Mouse (Mus musculus): ENCODE data around the gene Rab11fip5.

Gene Rab11fip5

DNA sequence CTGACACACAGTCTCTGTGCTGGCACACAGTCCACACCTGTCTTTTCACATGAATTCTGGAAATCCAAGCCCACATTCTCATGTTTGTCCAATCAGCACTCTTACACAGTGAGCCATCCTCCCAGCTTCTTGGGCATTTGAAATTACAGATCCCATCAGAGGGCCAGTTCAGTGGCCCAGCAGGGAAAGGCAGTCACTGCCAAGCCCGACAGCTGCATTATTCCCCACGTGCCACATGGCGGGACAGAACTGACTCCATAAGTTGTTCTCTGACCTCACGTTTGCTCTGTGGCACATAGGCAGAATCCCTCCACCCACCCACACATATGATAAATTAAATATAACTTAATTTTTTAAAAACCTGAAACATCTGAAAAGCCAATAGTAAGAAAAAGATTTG is 66.5 kb downstream of the Rab11fip5 start:
- no peak for TF ChIP-seq NANOG (IDR thresholded peaks at IDR 0.05; ENCODE audit: borderline replicate concordance, low read length)
- TF ChIP-seq CTCF (conservative IDR thresholded peaks at IDR 0.05; ENCODE audit: low read length): no peak
- TF ChIP-seq POU5F1 (IDR thresholded peaks at IDR 0.05; ENCODE audit: borderline replicate concordance, low read length): no peak
- Histone ChIP-seq H3K36me3 (ENCODE audit: insufficient read depth, low read length) (no peaks in the 10 kb centered on the region), H3K4me1 (replicated peaks; ENCODE audit: low read depth, low read length) (no peaks in the 10 kb centered on the region), H3K27me3 (ENCODE audit: insufficient read depth, low read length) (no peaks in the 10 kb centered on the region), H3K9me3 (ENCODE audit: low read length) (no peaks in the 10 kb centered on the region), H3K4me3 (replicated peaks; ENCODE audit: low read length) (no peak overlapping the region)

- Histone ChIP-seq H3K27me3 (ENCODE audit: insufficient read depth, low read length) (no peaks in the 10 kb centered on the region), H3K4me1 (replicated peaks; ENCODE audit: low read depth, low read length) (no peaks in the 10 kb centered on the region), H3K4me3 (replicated peaks; ENCODE audit: low read length) (no peak overlapping the region), H3K36me3 (ENCODE audit: insufficient read depth, low read length) (no peaks in the 10 kb centered on the region), H3K9me3 (ENCODE audit: low read length) (no peaks in the 10 kb centered on the region)
- TF ChIP-seq NANOG (IDR thresholded peaks at IDR 0.05; ENCODE audit: borderline replicate concordance, low read length) (no peak), POU5F1 (IDR thresholded peaks at IDR 0.05; ENCODE audit: borderline replicate concordance, low read length) (no peak), CTCF (conservative IDR thresholded peaks at IDR 0.05; ENCODE audit: low read length) (no peak)
These were observed 68.1 kb downstream of the Rab11fip5 start for GRCm38 (mm10) chr6:85306375-85306774.

DNA sequence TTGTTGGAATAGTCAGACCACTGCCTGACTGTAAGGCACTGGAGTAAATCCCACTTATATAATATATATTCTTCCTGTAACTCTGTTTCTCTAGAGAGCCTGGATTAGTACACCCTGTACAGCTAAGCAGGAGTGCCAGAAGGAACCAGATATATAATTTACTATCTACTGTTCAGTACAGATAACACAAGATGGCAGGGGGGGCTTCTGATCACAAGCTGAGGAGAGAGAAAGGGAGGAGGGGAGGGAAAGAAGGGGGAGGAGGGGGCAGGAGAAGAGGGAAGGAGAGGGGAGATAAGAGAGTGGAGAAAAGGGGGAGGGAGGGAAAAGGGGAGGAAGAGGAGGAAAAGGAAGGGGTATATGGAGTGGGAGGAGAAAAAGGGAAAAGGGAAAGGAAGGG is 68.6 kb downstream of the Rab11fip5 start:
- Histone ChIP-seq H3K4me1 (replicated peaks; ENCODE audit: low read depth, low read length) (no peaks in the 10 kb centered on the region), H3K9me3 (ENCODE audit: low read length) (no peaks in the 10 kb centered on the region), H3K36me3 (ENCODE audit: insufficient read depth, low read length) (no peaks in the 10 kb centered on the region), H3K27me3 (ENCODE audit: insufficient read depth, low read length) (no peaks in the 10 kb centered on the region), H3K4me3 (replicated peaks; ENCODE audit: low read length) (no peak overlapping the region)
- TF ChIP-seq CTCF (conservative IDR thresholded peaks at IDR 0.05; ENCODE audit: low read length) (no peak), POU5F1 (IDR thresholded peaks at IDR 0.05; ENCODE audit: borderline replicate concordance, low read length) (no peak), NANOG (IDR thresholded peaks at IDR 0.05; ENCODE audit: borderline replicate concordance, low read length) (no peak)

DNA sequence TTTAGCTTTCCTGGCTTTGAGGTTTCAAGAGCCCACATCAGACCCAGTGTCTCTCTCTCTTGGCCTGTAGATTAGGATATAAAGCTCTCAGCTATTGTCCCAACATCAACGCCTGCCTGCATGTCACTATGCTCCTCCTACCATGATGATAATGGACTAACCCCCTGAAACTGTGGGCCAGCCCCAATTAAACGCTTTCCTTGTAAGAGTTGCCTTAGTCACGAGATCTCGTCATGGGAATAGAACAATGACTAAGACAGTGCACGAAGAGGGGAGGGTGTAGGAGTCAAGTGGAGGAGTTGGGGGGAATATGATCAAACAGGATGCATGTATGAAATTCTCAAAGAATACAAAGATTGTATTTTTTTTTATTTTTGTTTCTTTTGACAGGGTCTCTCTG is 69.5 kb downstream of the Rab11fip5 start:
- Histone ChIP-seq H3K9me3 (ENCODE audit: low read length) (no peaks in the 10 kb centered on the region), H3K27me3 (ENCODE audit: insufficient read depth, low read length) (no peaks in the 10 kb centered on the region), H3K4me1 (replicated peaks; ENCODE audit: low read depth, low read length) (no peaks in the 10 kb centered on the region), H3K4me3 (replicated peaks; ENCODE audit: low read length) (no peak overlapping the region), H3K36me3 (ENCODE audit: insufficient read depth, low read length) (no peaks in the 10 kb centered on the region)
- no peak for TF ChIP-seq CTCF (conservative IDR thresholded peaks at IDR 0.05; ENCODE audit: low read length)
- no peak for TF ChIP-seq NANOG (IDR thresholded peaks at IDR 0.05; ENCODE audit: borderline replicate concordance, low read length)
- no peak for TF ChIP-seq POU5F1 (IDR thresholded peaks at IDR 0.05; ENCODE audit: borderline replicate concordance, low read length)

- H3K9me3 ChIP-seq (ENCODE audit: low read length): peaks cover 4% of the 10 kb centered on the region; the same call in 1 of the 2 replicates
- H3K36me3 ChIP-seq (ENCODE audit: insufficient read depth, low read length): no peaks in the 10 kb centered on the region
- H3K4me1 ChIP-seq (replicated peaks; ENCODE audit: low read depth, low read length): no peaks in the 10 kb centered on the region
- no peak for TF ChIP-seq POU5F1 (IDR thresholded peaks at IDR 0.05; ENCODE audit: borderline replicate concordance, low read length)
- TF ChIP-seq NANOG (IDR thresholded peaks at IDR 0.05; ENCODE audit: borderline replicate concordance, low read length): no peak
- TF ChIP-seq CTCF (conservative IDR thresholded peaks at IDR 0.05; ENCODE audit: low read length): no peak
- no peak overlapping the region for H3K4me3 ChIP-seq (replicated peaks; ENCODE audit: low read length)
- H3K27me3 ChIP-seq (ENCODE audit: insufficient read depth, low read length): no peaks in the 10 kb centered on the region
These were observed 71.9 kb downstream of the Rab11fip5 start for GRCm38 (mm10) chr6:85302326-85303055.

- no peak overlapping the region for H3K4me3 ChIP-seq (replicated peaks; ENCODE audit: low read length)
- H3K9me3 ChIP-seq (ENCODE audit: low read length): peaks cover 4% of the 10 kb centered on the region; the same call in 1 of the 2 replicates
- peaks cover 6% of the 10 kb centered on the region; the same call in 1 of the 2 replicates for H3K36me3 ChIP-seq (ENCODE audit: insufficient read depth, low read length)
- no peak for TF ChIP-seq POU5F1 (IDR thresholded peaks at IDR 0.05; ENCODE audit: borderline replicate concordance, low read length)
- TF ChIP-seq CTCF (conservative IDR thresholded peaks at IDR 0.05; ENCODE audit: low read length): no peak
- TF ChIP-seq NANOG (IDR thresholded peaks at IDR 0.05; ENCODE audit: borderline replicate concordance, low read length): no peak
- H3K4me1 ChIP-seq (replicated peaks; ENCODE audit: low read depth, low read length): peaks cover 39% of the 10 kb centered on the region
- no peaks in the 10 kb centered on the region for H3K27me3 ChIP-seq (ENCODE audit: insufficient read depth, low read length)
These were observed 78.9 kb downstream of the Rab11fip5 start for GRCm38 (mm10) chr6:85295384-85296167.

DNA sequence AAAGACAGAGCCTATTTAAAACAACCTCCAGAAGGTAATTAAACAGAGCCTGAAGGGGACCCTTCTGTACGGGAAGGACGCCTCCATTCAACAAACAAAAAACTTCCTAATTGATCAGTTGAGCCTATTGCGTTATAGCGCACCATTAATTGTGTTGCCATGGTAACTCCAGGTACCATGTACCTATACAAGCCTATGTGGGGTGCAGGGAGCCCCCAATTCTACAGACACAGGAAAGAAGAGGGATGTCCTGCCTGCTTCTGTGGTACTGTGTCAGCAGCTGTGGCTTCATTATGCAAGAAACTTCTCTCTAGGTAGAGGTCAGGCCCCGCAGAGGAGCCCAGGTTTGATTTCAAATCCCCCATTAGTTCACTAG is 80.4 kb downstream of the Rab11fip5 start:
- Histone ChIP-seq H3K4me3 (replicated peaks; ENCODE audit: low read length) (peak overlapping the region; percentile 48), H3K36me3 (ENCODE audit: insufficient read depth, low read length) (peaks cover 6% of the 10 kb centered on the region; the same call in 1 of the 2 replicates), H3K27me3 (ENCODE audit: insufficient read depth, low read length) (no peaks in the 10 kb centered on the region), H3K4me1 (replicated peaks; ENCODE audit: low read depth, low read length) (peaks cover 46% of the 10 kb centered on the region), H3K9me3 (ENCODE audit: low read length) (peaks cover 4% of the 10 kb centered on the region; the same call in 1 of the 2 replicates)
- TF ChIP-seq CTCF (conservative IDR thresholded peaks at IDR 0.05; ENCODE audit: low read length): no peak
- TF ChIP-seq NANOG (IDR thresholded peaks at IDR 0.05; ENCODE audit: borderline replicate concordance, low read length): no peak
- no peak for TF ChIP-seq POU5F1 (IDR thresholded peaks at IDR 0.05; ENCODE audit: borderline replicate concordance, low read length)

DNA sequence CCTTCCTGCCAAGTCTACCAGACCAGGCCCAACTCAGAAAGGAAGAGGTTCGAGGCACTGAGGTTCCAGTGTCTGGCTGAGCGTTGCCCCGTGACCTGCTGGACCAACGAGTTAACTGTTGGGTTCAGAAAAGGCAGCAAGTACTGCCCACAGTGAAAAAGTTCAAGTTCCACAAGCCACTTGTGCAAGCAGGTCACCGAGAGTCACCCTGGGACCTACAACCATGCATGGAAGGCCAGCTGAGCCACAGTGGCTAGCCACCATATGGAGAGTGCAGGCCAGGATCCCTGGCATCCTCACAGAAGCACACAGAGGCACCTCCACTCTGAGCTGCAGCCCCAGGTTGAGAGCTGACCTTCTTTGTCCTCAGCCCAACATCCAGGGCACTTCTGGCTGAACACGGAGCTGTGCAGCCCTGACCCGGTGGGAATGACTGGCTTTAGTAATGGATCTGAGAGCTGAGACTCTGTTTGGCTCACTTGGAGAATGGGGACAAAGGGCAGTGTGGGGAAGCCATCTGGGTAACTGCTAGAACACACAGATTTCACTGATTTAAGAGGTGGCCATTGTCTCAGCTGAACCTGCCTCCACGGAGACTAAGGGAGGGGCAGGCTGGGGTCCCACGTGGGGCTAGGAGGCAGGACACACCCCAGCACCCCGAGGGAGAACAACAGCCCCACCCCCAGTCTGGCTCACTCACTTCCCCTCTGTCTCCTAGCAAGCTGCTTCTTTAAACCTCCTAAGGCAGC is 81.0 kb downstream of the Rab11fip5 start:
- TF ChIP-seq POU5F1 (IDR thresholded peaks at IDR 0.05; ENCODE audit: borderline replicate concordance, low read length) (no peak), CTCF (conservative IDR thresholded peaks at IDR 0.05; ENCODE audit: low read length) (no peak), NANOG (IDR thresholded peaks at IDR 0.05; ENCODE audit: borderline replicate concordance, low read length) (no peak)
- Histone ChIP-seq H3K4me1 (replicated peaks; ENCODE audit: low read depth, low read length) (peaks cover 51% of the 10 kb centered on the region), H3K27me3 (ENCODE audit: insufficient read depth, low read length) (no peaks in the 10 kb centered on the region), H3K9me3 (ENCODE audit: low read length) (no peaks in the 10 kb centered on the region), H3K36me3 (ENCODE audit: insufficient read depth, low read length) (peaks cover 6% of the 10 kb centered on the region; the same call in 1 of the 2 replicates), H3K4me3 (replicated peaks; ENCODE audit: low read length) (peak overlapping the region; percentile 48)

All from E14TG2a.4 (cell line).